Mouse (Mus musculus): ENCODE measurements around the gene Lclat1.

The Lclat1 gene

DNA sequence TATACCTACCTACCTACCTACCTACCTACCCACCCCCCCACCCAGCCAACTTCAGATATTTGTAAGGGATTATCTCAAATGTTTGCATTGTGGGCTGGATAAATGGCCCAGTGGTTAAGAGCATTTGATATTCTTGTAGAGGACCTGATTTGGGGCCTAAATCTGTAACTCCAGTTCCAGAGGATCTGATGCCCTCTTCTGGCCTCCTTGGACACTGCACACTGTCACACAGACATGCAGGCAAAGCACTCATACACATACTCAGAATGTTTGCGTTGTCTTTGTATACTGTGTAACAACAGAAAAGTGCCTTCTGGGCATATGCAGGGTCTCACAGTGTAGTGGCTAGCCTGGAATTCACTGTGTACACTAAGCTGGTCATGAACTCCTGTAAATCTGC, 88.4 kb downstream of the Lclat1 start:
- DNase-seq (ENCODE audit: low spot score), result peak; percentile 48

DNA sequence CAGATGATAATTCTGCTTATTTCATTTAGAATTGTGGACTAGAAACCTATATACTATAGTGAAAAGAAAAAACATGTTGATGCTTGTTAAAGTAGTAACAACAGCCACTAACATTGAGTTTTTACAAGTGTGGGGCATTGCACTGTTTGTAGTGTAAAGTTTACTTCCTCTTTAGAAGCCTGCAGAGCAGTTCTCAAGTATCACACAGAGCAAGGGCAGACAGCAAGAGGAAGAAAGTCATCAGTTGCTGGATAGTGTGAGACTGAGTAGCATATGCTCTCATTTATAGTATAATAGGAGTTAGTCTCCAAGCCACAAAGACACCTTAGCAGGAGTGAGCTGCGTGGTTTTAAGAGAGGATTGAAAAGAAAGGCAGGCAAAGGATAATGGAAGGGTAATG, 89.9 kb downstream of the Lclat1 start:
- no peak for DNase-seq (ENCODE audit: low spot score)

DNA sequence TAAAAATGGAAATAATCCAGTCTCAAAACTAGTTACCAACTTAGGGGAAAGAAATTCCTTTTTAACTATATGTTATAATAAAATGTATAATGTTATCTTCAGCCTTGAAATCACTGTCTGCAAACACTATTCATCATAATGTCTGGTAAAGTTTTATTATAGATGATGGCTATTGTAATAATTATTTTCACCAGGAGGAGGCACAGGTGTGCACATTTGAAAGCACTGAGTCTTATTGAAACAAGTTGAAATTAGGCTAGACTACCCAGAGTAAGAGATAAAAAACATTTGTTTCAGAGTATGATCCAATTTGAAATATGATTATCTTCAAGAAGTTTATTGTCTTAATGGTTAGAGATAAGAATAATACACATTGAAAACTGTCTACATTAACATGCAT, 91.6 kb downstream of the Lclat1 start:
- no peak for DNase-seq (ENCODE audit: low spot score)

DNA sequence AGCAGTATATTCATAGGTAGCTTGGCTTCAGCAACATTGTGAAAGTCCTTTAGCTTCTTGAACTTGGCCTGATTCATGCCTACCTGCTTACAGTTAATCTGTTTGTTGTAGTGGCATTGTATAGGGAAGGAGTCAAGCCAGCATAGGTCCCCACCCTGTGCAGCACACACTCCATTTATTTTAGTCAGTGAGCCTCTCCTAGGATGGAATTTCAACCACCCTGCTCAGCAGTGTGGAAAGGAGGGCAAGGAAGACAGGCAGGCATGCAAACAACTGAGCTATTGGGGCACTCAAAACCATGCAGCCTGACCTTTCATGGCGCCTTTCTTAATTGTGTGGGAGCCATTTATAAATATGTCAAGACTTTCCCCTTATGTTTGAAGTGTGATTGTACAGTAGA, 92.6 kb downstream of the Lclat1 start:
- DNase-seq (ENCODE audit: low spot score), result no peak

DNA sequence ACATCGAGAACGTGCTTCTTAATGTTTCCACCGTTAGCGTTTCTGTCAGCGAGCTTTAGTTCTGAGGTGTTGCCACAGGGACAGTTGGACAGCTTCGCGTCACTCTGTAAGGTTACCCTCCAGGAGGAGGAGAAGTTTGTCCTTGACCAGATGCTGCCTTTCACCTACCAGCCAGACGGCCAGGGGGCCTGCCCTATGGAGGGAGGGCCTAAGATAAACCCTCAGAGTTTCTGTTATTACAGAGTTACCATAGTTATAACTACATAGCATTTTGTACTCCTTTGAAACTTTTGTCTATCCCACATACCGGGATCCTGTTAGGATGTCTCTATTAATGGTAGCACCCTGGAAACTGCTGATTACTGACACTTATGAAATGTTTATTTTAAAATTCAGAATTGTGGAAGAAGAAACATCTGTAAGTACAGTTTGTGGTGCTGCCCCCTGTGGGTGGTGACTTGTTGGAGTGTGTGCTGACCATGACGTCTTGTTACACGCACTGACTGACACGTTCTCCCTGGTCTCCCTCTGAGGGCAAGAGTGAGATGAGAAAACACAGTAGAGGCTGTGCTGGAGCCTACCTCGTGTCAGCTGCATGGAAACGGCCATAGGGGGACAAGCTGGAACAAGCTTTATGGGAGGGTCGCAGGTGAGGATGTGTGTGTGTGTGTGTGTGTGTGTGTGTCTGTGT, 96.0 kb downstream of the Lclat1 start:
- DNase-seq (ENCODE audit: low spot score), result no peak

DNA sequence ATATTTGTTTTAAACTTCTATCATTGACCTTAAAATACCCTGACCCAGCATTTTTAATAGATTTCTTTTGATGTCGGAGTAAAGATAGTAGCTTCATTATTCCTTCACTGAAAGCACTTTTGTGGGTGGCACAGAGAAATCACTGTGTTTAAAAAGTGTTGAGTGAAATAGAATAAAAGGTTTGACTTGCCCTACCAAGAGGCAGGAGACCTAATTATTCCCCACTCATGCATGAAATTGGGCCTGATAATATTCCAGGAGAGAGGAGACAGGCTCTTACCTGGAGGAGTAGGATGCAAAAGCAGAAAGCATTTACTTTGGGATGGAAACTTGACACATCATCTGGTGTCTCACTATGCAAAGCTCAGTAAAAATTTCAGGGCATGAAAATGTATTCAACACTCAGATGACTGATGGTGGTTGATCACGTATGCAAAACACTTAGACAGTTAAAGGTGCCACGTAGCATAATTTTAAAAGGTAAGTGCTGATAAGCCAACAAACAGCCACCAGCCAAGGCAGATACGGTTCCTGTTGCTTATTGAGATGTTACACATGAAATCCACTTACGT, 103.3 kb downstream of the Lclat1 start:
- no peak for DNase-seq (ENCODE audit: low spot score)

DNA sequence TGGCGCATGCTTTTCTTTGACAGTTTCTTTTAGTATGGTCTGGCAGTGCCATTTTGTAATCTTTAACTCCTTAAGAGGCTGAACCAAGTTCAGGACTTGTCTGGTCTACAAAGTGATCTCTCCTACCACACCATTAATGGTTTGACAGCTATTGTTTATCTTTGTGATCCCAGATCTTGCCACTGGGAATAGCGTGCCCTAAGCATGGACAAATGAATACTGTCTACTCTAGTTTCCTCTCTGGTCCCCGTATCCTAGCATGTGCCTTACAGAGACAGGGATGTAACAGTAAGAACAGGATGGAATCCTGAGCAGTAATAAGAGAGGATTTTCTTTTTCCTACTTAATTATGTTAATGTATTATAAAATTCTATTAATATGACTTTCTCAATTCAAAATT, 105.0 kb downstream of the Lclat1 start:
- DNase-seq (ENCODE audit: low spot score), result no peak

DNA sequence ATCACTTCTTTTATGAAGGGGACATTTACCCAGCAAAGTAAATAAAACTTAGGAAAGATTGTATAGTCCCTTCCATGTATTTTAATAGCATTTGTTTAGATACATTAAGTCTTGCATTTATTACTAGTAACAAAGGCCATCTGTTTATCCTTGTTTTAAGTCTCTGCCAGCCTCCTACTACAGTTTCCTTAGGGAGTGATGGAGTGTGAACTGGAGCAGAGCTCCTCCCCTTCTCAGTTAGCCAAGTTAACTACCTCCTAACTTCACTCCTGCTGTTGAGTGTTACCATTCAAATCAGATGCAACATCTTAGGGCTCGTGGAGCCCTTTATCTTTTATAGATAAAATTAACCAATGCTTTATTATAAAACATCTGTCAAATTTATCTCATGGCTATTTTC, 105.4 kb downstream of the Lclat1 start:
- no peak for DNase-seq (ENCODE audit: low spot score)

DNA sequence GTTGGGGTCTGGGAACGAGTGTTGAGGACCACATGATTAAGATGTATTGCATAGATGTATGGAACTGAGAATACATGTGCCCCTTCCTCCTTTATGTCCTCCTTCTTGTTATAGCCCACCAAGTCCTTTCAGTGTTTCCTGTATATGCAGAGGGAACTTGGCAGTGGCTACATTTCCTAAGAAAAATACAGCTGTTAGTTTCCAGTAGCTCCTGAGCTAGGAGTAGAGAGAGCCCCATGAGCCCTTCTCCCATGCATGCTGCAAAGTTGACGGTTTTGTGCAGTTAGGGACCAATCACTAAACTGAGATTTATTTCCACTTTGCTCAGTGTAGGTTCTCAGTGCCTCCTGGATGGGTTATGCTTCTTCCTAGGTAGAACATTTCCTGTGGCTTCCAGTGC, 105.9 kb downstream of the Lclat1 start:
- DNase-seq (ENCODE audit: low spot score), result no peak

DNA sequence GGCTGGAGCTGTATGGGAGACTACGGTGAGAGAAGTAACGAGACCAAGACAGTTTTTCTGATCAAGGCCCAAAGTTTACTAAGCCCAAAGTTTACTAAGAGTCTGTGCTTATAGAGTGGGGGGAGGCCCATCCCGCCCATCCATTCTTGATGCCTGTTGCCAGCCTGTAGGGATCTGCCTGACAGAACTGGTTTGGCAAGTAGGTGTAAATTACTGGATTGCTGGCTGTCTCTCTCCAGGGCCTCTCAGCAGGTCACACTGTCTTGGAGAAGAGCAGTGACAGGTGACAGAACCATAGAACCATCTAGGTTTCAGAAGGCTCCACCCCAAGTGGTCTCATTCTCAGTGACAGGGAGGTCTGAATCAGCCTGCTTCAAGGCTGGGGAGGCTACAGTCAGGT, 109.5 kb downstream of the Lclat1 start:
- DNase-seq (ENCODE audit: low spot score), result no peak

DNA sequence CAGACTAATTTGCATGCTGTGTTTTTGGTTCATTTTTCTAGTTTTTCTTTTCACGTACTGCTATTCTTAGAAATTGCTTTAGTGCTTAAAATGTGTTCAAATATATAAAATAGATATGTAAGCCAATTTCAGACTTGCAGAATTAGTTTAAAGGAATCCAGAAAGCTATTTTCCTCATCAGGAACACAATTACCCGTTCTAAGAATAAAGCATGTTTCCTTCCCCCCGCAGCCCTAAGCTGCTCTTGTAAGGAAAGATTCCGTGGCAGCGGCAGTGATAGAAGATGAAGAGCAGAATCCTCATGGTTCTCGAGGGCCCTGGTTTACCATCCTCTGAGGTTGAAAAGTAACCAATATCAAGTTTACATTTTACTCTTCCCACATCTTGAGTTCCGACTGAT, 113.0 kb downstream of the Lclat1 start:
- DNase-seq (ENCODE audit: low spot score), result no peak

DNA sequence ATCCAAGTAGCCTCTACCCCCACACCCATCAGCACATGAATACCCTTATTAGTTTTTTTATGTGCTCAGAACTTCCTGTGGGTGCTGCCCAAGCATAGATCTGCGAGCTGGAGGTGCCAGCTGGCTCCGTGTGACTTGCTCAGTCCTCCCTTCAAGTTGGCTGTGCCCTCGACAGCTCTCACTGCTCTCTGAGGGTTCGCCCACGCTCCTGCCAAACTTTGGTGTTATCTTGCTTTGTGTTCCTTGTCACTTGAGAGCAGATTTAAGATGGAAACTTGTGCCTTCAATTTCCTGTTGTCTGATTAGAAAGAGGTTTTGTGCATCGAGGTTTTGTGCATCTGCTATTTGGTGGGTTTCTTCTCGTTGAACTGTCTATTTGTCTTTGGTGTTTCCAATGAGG, 114.3 kb downstream of the Lclat1 start:
- DNase-seq (ENCODE audit: low spot score), result no peak

DNA sequence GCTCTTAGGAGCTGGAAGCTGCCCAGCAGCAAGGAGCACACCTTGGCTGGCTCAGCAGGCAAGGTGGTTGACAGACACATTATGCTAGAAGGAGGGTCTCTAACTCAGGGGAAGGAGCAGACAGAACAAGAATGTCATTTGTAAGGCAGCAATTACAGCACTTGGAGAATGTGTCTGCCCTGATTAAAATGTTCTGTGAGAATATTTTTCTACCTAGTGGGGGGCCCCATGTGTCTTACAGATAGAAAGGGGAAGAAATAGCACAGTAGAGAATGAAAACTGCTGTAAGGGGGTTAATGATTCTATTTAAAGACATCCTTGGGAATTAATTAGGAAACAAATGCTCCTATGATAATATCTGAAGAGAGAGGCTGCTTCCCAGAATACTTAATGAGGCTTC, 117.7 kb downstream of the Lclat1 start:
- DNase-seq (ENCODE audit: low spot score), result no peak

DNA sequence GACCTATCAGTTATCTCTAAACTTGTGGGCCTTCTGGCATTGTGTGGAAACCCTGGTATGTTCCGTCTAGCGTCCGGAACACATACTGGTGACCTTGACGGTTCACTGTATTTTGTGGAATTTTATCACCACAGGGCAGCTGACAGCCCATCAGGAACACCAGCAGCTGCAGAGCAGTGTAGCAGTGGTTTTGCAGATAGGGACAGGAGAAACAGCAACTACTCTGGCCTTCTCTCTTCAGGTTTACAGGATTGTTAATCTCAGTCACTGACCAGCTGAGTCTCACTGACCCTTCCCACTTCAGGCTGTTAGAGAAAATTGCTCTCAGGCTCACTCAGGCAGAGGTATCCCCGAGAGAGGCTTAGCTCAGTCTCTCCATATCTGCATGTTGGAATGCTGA, 118.2 kb downstream of the Lclat1 start:
- DNase-seq (ENCODE audit: low spot score), result peak; percentile 24

DNA sequence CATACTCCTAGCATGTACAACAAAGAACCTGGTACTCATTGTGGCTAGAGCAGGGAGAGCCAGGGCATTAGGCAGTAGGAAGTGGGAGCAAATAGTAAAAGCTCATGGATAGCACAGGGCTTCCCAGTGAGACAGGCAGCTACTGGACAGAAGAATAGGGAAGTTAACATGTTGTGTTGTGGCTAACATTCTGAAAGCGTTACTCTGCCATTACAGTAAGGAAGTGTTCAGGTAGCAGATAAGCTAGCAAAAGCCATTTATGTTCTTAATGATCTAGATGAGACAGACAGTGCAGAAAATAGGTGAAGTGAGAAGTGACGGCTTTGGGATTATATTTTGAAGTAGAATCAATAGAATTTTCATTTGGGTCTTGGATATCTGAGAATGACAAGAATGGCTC, 118.8 kb downstream of the Lclat1 start:
- DNase-seq (ENCODE audit: low spot score), result no peak

DNA sequence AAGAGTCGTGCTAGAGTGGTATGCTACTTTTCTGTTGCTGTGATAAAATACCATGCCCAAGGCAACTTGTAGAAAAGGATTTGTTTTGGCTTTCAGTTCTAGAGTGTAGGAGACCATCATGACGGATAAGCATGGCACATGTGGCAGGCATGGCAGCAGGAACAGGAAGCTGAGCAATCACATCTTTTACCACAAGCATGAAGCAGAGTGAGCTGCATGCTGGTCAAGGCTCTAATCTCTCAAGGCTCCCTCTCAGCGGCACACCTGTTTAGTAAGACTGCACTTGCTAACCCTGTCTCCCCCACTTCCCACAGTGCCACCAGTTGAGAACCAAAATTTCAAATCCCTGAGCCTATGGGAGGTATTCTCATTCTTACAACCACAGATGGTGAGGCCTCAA, 119.6 kb downstream of the Lclat1 start:
- DNase-seq (ENCODE audit: low spot score), result no peak

DNA sequence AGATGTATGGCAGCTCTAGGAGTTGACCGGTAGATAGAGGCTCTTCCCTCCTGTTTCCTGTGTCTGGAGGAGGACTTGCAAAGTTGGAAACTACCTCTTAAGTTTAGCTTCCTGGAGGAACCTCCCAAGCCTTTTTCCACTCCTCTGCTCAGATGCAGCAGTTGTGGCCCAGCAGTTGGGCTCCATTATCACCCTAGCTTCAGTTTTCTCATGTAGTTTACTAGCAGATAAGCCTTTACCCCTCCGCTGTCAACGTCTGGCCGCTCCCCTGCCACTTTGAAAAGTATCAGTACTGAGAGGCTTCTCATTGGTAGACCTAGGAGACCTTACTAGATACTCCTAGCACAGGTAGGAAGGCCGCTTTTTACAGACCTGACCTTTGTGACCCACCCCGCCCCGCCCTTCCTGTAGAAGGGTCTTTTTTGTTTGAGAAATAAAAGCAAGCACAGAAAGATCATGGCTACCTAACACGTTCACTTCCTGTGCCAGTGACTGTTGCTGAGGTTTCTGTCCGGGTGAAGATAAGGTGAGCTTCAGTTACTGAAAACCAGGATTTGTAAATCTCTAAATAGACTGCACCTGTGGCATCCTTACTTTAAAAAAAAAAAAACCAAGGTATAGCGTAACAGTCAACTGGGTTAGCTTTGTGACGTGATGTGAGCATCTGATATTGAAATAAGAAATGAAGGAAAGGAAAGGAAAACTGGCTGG, 121.8 kb downstream of the Lclat1 start:
- no peak for DNase-seq (ENCODE audit: low spot score)

DNA sequence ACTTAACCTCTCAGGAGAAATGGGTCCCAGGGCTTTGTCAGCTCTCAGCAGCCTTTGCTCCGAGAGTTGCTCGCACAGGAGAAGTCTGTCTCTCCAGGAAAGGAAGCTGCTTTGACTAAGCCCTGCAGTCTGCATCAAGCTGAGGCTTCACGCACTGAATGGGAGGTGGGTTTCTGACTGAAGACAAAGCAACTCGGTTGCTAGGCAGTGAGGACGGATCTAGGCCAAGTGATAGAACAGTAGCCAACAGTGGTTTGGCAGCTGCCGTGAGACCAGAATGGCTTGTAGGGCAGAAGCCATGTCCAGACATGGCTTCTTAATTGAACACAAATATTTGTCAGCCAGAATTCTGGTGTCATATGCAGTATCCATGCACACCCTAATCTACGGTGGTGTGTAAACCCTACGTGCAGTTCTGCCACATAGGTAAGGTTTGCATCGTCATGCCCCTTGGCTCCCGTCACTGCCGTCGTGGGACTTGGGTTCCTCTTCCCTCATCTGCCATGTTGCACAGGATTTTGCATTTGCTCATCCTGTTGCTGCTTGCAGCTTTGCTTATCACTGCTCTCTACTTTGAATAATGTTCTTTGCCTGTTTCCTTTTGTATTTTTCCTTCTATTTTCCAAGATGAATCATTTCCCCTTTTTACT, 122.7 kb downstream of the Lclat1 start:
- no peak for DNase-seq (ENCODE audit: low spot score)

DNA sequence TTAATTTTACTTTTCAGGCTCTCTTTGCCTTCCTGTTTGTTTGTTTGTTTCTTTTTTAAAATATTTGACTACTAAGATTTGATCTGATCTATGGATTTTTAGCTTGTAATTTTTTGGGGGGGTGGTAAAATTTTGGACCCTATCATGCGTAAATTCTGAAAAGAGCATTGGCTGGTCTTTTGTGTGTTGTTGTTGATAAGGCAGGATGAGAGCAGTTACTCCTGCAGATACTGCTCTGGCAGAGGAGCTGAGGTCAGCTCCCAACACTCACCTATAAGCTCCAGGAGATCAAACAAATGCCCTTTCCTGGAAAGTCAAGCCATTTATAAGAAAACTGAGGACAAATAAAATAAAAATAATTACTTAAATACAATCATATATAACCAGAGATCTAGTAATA, 123.6 kb downstream of the Lclat1 start:
- no peak for DNase-seq (ENCODE audit: low spot score)

DNA sequence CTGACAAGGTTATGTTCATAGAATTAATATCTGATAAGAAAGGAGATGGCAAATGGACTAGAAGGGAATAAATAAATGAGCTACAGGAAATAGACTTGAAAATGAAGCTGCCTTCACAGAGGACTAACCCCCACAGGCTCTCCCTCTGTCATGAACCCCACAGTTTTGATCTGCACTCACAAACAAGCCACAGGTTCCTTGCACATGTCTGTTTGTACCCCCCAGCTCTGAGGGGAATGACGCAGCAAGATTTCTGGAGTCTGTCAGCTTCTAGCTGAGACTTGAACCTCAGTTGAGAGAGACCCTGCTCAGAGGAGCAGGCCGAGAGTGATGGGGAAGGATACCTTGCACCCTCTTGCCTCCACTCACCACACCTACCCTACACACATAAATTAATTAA, 124.8 kb downstream of the Lclat1 start:
- DNase-seq (ENCODE audit: low spot score), result no peak

DNA sequence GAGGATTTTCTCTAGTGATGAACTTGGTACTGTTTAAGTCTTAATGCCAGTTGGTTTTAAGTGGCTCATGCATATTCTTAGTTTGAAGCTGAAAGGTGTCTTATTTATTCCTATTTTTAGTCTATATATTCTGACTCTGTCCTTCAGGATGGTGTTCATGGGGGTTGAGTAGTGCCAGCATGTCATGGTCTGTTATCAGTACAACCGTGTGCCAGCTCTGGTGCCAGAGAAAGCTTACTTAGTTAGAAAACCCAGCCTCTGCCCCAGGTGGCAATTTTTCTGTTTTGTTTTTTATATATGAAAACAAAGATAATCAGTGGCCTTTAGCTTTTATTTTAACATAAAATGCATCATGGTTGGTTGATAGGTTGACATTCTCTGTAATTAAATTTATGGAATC, 126.2 kb downstream of the Lclat1 start:
- no peak for DNase-seq (ENCODE audit: low spot score)

DNA sequence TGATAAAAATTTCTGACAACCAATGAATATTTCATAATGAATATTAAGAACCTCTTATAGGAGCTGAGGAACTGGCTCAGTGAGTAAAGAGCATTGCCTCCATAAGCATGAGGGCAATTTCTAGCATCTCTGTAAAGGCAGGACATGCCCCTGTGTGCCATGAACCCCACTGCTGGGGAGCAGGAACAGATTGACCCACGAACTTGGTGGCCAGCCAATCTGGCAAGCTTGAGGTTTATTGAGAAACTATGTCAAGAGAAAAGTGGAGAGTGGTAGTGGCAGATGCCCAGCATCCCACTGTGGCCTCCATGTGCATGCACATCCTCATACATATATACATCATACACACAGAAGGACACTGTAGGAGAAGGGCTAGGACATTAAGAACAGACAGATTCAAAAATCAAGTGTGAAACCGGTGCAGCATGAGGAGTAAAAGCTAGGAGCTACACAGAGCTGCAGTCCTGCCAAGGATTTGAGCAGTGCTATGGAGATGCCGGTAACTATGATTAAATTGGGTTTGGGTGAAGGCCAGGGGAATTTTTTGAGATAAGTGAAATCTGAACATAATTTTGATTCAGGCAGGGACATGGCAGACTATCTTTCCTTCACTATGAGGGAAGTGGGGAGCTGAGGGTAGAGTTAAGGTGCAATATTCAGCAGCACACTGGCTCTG, 129.5 kb downstream of the Lclat1 start:
- DNase-seq (ENCODE audit: low spot score), result no peak

DNA sequence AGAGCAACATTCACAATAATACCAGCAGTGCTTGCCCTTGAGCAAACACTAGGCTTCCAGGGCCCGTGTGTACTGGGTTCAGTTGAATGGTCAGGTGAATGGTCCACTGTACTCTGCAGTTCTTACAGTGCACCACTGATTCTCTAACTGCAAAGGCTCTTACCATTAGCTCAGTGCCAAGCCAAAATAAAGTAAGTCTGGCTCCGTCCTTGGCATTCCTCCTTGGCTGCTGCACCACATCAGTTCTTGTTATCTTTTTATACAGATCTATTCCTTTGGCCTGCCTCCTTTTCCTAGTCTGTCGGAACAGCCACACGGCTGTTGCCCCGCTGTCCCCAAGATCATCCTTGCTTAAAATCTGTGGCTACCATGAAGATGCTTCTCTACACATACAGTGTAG, 130.7 kb downstream of the Lclat1 start:
- DNase-seq (ENCODE audit: low spot score), result no peak

Measured in embryo, embryonic 10.5 days (tissue).